Mouse (Mus musculus) forebrain, embryonic 15.5 days (tissue): ENCODE measurements at regions not wholly inside any gene's neighbourhood (a gene's known extent, or its start where the extent isn't known, plus 50 kb on each side); places are given as distances from the start of the nearest gene placed in this dataset.

Experiments used
- ATAC-seq: fragments of 200-750 bp; cut with Nextera tagmentation; replicated peaks from 2 replicates; pipeline ENCODE4 v1.8.0; 2017; ENCODE audit warnings: mild to moderate bottlenecking, moderate TSS enrichment, moderate library complexity
- H3K27ac ChIP-seq: fragments of 300-500 bp; sonication (generic); replicated peaks from 2 replicates; pipeline ENCODE4 v1.5.1; 2015; ENCODE audit warnings: mild to moderate bottlenecking, inconsistent platforms
- H3K27me3 ChIP-seq: fragments of 300-500 bp; sonication (generic); 2 replicates; pipeline ENCODE4 v1.6.1; 2015; ENCODE audit warnings: inconsistent platforms
- H3K36me3 ChIP-seq: fragments of 300-500 bp; sonication (generic); 2 replicates; pipeline ENCODE4 v1.6.1; 2015; ENCODE audit warnings: mild to moderate bottlenecking, inconsistent platforms
- H3K4me1 ChIP-seq: fragments of 300-500 bp; sonication (generic); 2 replicates; pipeline ENCODE4 v1.6.1; 2015; ENCODE audit warnings: inconsistent platforms
- H3K4me2 ChIP-seq: fragments of 300-500 bp; sonication (generic); replicated peaks from 2 replicates; pipeline ENCODE4 v1.6.1; 2015; ENCODE audit warnings: mild to moderate bottlenecking, inconsistent platforms
- H3K4me3 ChIP-seq: fragments of 300-500 bp; sonication (generic); 2 replicates; pipeline ENCODE4 v1.5.1; 2015; ENCODE audit warnings: mild to moderate bottlenecking, inconsistent platforms
- H3K9ac ChIP-seq: fragments of 300-500 bp; sonication (generic); replicated peaks from 2 replicates; pipeline ENCODE4 v1.6.1; 2015; ENCODE audit warnings: mild to moderate bottlenecking, inconsistent platforms
- H3K9me3 ChIP-seq: fragments of 300-500 bp; sonication (generic); 2 replicates; pipeline ENCODE4 v1.6.1; 2016; ENCODE audit warnings: inconsistent platforms
- WGBS: fragments of 180-500 bp; shearing (Covaris S2); methylation state at CpG from one replicate; pipeline ENCODE4 v1.1.7; 2015; ENCODE audit warnings: mixed read lengths; 5-methylcytosine and 5-hydroxymethylcytosine counted together

- H3K27me3 ChIP-seq = no peaks in the 10 kb centered on the region
- no peak overlapping the region for H3K9ac ChIP-seq
- H3K9me3 ChIP-seq = no peaks in the 10 kb centered on the region
- no peak for ATAC-seq
- no peak overlapping the region for H3K4me2 ChIP-seq
- H3K36me3 ChIP-seq = no peaks in the 10 kb centered on the region
- H3K4me1 ChIP-seq = peaks cover 13% of the 10 kb centered on the region
- WGBS = 13% methylated on average over 9 of the region's 9 CpGs
- H3K4me3 ChIP-seq = no peak overlapping the region
- H3K27ac ChIP-seq = no peak overlapping the region
These were observed 79.6 kb downstream of the Diras2 start for GRCm38 (mm10) chr13:52451486-52451885.

- Histone ChIP-seq H3K27me3 (no peaks in the 10 kb centered on the region), H3K4me1 (peaks cover 19% of the 10 kb centered on the region), H3K36me3 (no peaks in the 10 kb centered on the region), H3K4me3 (no peak overlapping the region), H3K9me3 (no peaks in the 10 kb centered on the region), H3K27ac (no peak overlapping the region), H3K9ac (no peak overlapping the region), H3K4me2 (no peak overlapping the region)
- 58% methylated on average over 4 of the region's 4 CpGs for WGBS
- no peak for ATAC-seq
These were observed 78.8 kb downstream of the Diras2 start for GRCm38 (mm10) chr13:52452291-52452690.
